Mouse (Mus musculus) thymus, postnatal 36 days (tissue): ENCODE results near the gene Tctn1.

ENCODE experiments used
- DNase-seq, 2 experiments: peaks; one replicate each; pipeline ENCODE4 v3.0.0; 2022; ENCODE audit warnings: mixed read lengths in 2 of 2

Gene Tctn1

GRCm38 (mm10) chr5:122285029-122285766, 20.9 kb upstream of the Tctn1 start:
- DNase-seq, result peak; percentile 75 to 81

- peak; percentile 89 to 92 for DNase-seq
Observed at GRCm38 (mm10) chr5:122284183-122285028, 20.1 kb upstream of the Tctn1 start, which contains the start of gene Pptc7. TSS of gene Pptc7 (plus strand) at chr5:122284365.

DNA sequence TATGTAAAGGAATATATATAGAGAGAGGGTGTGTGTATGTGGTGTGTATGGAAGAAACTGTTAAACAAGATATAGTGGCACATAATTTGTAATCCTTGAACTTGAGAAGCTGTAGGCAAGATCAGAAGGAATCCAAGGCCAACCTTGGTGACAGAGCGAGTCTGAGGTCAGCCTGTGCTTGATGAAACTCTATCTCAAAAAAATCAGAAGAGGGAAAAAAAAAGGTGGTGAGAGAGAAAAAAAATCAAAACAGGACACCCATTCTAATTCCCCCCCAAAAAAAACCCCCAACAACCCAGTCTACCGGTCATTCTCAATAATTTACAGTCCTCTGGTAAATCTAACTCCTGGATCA, 19.5 kb upstream of the Tctn1 start:
- DNase-seq, result no peak

DNA sequence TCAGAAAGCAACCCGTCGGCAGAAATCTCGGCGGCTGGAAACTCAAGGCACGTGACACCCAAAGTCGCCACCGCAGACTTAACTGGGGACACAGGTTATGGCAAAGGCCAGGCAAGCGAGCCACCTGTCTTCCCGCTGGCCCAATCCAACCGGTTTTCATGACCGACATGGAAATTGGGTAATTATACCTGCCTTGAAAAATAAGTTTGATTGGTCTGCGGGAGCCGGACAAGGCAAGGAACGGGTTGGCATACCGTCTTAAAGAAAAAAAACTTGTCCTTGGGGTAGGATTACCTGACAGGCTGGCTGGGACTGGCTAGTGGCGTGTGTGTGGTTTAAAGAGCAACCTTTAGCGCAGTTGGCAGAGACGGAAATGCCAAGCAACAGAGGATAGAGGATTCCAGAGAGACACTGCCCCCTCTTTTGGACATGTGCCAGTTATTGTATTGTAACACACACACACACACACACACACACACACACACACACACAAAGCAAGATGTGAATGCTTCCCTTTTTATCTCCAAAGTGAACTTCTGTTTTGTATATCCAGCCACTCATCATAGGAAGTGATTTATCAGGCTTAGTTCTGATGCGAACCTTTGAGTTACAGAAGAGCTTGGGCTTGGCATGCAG, 16.7 kb upstream of the Tctn1 start:
- no peak for DNase-seq

GRCm38 (mm10) chr5:122280422-122280826, 16.2 kb upstream of the Tctn1 start:
- DNase-seq, result no peak

GRCm38 (mm10) chr5:122279799-122280421, 15.7 kb upstream of the Tctn1 start:
- DNase-seq, result no peak

- no peak for DNase-seq
Observed at GRCm38 (mm10) chr5:122278946-122279345, 14.7 kb upstream of the Tctn1 start.

GRCm38 (mm10) chr5:122274785-122275184, 10.5 kb upstream of the Tctn1 start:
- peak; percentile 80 to 90 for DNase-seq

DNA sequence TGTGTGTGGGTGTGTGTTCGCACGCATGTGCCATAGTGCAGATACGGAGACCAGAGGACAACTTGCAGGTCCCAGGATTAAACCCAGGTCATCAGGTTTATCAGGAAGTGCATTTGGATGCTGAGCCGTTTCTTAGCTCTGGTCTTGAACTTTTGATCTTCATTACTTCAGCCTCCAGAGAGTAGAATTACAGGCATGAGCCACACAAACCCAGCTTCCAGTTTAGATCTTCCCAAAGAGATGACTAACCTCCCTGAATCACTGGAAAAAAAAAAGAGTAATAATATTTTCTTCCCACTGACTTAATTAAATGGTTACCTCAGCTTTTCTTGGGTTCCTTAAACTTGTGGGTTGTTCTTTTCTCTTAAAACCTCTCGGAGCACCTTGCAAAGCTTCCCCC, 8.6 kb upstream of the Tctn1 start:
- DNase-seq, result no peak

GRCm38 (mm10) chr5:122268858-122269604, 4.8 kb upstream of the Tctn1 start:
- no peak for DNase-seq

DNA sequence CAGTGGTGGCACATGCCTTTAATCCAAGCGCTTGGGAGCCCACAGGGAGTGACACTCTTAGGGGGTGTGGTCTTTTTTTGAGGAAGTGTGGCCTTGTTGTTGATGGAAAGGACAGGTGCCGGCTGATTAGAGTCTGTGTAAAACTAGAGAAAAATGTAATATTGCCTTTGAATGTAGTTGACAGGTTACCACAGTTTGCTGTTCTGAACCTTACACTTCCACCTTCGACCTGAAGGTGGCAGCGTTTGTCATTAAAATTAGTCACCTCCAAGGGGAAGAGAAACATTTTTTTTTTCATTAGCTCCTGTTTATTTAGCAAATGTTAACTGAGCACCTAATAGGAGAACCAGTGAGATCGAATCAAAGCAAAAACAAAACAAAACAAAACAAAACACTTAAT, 3.6 kb upstream of the Tctn1 start:
- DNase-seq, result peak; percentile 67 to 78

GRCm38 (mm10) chr5:122267136-122267535, 2.9 kb upstream of the Tctn1 start:
- no peak for DNase-seq

DNA sequence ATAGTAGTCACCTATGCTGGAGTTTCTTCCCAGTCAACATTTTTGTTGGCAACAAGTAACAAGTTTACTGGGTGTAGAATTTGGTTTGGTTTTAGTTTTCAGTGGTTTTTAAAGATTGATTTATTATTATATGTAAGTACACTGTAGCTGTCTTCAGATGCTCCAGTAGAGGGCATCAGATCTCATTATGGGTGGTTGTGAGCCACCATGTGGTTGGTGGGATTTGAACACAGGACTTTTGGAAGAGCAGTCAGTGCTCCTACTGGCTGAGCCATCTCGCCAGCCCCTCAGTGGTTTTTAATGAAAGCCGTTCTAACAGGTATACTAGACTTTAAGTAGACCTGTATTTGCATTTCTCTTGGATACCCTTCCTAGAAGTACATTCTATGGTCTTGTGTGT, 1.7 kb upstream of the Tctn1 start:
- DNase-seq, result no peak

GRCm38 (mm10) chr5:122265187-122265586, 927 bp upstream of the Tctn1 start:
- no peak for DNase-seq

- peak; percentile 33 to 42 for DNase-seq
Observed at GRCm38 (mm10) chr5:122262104-122262503, 2.2 kb downstream of the Tctn1 start.

- no peak for DNase-seq
Observed at GRCm38 (mm10) chr5:122258027-122258741, 6.1 kb downstream of the Tctn1 start.

GRCm38 (mm10) chr5:122251895-122252606, 12.2 kb downstream of the Tctn1 start:
- DNase-seq, result no peak

- DNase-seq, result no peak
Observed at GRCm38 (mm10) chr5:122249281-122249680, 15.0 kb downstream of the Tctn1 start.

DNA sequence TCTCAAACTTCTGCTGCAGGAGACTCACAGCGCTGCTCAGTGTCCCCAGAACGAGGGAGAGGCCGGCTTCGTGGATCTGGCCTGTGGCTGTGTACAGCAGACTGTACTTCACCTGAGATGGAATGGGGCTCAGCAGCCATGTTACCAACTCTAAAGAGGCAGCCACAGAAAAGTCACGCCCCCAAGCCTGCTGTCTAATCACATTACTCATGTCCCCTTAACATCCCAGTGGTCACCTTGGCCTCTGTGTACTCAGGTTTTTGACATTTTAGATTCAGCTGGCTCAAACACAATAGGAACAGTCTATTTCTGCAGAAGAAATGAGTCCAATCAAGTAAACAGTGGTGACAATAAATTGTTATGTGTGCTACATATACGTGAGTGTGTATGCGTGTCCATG, 16.3 kb downstream of the Tctn1 start:
- no peak for DNase-seq

DNA sequence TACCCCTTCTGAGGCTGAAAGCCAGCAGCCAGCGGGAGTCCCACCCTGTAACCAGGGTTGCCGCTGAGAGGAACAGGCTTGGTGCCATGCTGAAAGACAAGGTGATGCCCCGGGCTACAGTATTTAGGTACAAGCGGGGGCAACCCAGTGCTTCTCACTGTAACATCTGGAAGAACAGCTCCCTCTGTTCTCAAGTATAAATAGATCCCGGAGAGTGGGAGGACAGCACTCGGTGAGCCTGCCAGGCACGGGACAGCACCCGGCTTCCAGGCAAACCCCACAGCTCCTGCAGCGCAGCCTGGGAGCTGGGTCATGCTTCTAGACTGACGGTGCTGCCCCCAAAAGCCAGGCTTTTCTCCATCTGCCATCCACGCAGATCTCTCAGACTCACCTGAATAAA, 16.7 kb downstream of the Tctn1 start:
- DNase-seq, result no peak

GRCm38 (mm10) chr5:122246547-122247167, 17.6 kb downstream of the Tctn1 start:
- no peak for DNase-seq
